Mouse (Mus musculus): Measurements from ENCODE around the gene Spocd1. TPM values are rescaled to one million over a fixed set of nuclear protein-coding genes. Genes with fewer than 3 reads are reported as not detected.

Gene Spocd1
- total RNA-seq, 1 experiment: 0.13 TPM

DNA sequence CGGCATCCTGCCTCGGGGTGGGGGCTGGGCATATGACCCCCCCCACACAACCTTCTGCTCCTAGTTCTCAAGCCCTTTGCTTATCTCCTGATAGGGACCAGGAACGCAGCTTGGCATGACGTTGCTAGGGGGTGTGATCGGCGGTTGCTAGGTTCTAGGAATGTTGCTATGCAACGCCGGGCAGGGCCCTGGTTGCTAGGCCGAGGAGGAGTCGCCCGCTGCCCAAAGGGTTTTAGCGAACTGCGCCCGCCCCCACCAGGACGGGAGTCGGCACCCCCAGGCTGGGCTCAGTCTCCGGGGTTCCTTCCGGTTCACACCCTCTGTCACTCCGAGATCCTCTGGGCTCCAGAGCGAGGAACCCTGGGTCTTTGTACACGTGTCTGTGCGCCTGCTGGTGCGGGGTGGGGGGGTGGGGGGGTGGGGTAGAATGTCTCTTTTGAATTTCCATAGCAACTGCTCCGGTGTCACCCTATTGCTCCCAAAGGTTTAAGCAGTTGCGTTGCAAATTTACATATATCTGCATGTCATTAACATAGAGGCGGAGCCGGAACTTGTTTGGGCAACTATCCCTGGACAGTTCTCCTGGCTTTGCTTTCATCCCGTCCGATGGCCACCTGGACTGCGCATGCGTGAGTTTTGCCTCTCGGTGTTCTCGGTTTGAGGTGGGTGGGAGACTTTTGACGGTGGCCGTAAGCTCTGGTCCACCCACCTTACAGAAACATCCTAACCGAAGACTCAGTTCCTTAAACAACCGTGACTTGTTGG, 31.3 kb downstream of the Spocd1 start:
- H3K4me1 ChIP-seq (ENCODE audit: control insufficient read depth in 2 of 2, insufficient read depth in 2 of 2, low read length in 2 of 2, poor library complexity in 1 of 2): peaks cover 2 to 16% of the 10 kb centered on the region in 2 experiments; a peak in 3 of 4 replicates
- no peak overlapping the region; the same call in 1 of the 2 replicates for H3K27ac ChIP-seq (ENCODE audit: insufficient read depth, low read depth, low read length, poor library complexity, severe bottlenecking)
- peak overlapping the region; percentile 28; the same call in 1 of the 2 replicates for H3K9ac ChIP-seq (ENCODE audit: insufficient read depth, low read depth, low read length, poor library complexity, severe bottlenecking)
- in situ Hi-C loops (cut with MboI; ENCODE audit: low sequenced_read_pairs in 2 of 2, unreplicated experiment in 2 of 2): no loop called here
- peak overlapping the region; percentile 59 to 73 for H3K4me3 ChIP-seq (ENCODE audit: insufficient read depth in 1 of 2, low read depth in 1 of 2, low read length in 2 of 2, poor library complexity in 1 of 2, severe bottlenecking in 1 of 2)
- no peaks in the 10 kb centered on the region for H3K9me3 ChIP-seq (ENCODE audit: control insufficient read depth, insufficient read depth, low read depth, low read length)
- peak; percentile 71 for DNase-seq (ENCODE audit: low read depth, low spot score)
- no peaks in the 10 kb centered on the region for H3K36me3 ChIP-seq (ENCODE audit: control insufficient read depth, insufficient read depth, low read length, poor library complexity, severe bottlenecking)
- no peak for TF ChIP-seq HCFC1 (IDR thresholded peaks at IDR 0.05; ENCODE audit: borderline replicate concordance, insufficient read depth, low read length)
- TF ChIP-seq CHD2 (IDR thresholded peaks at IDR 0.05; ENCODE audit: low read depth, low read length): no peak
- TF ChIP-seq ZC3H11A (IDR thresholded peaks at IDR 0.05; ENCODE audit: borderline replicate concordance, low read depth, low read length): no peak
- no peak for TF ChIP-seq MAFK (IDR thresholded peaks at IDR 0.05; ENCODE audit: insufficient read depth, low read depth, low read length)
- TF ChIP-seq ZNF384 (IDR thresholded peaks at IDR 0.05; ENCODE audit: low read depth, low read length): no peak

DNA sequence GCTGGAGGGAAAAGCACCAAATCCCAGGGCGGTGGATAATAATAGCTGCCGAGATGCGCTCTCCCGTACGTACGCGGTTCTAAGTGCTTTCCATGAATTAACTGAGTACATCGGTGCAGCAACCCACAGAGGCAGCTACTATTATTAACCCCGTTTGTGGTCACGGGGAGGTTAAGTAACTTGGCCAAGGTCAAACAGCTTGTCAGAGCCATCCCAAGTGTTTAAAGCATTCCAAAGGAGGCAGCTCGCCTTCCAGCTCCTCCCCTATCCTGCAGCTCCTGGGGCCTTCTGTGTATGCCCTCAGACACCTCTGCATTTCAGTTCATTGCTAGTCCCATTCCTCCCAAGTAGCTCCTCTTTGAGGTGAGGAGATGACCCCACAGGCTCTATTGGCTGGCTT, 36.2 kb downstream of the Spocd1 start:
- in situ Hi-C loops (cut with MboI; ENCODE audit: low sequenced_read_pairs in 2 of 2, unreplicated experiment in 2 of 2): no loop called here
- no peak for DNase-seq (ENCODE audit: low read depth, low spot score)
- Histone ChIP-seq H3K9ac (ENCODE audit: insufficient read depth, low read depth, low read length, poor library complexity, severe bottlenecking) (no peak overlapping the region), H3K27ac (ENCODE audit: insufficient read depth, low read depth, low read length, poor library complexity, severe bottlenecking) (no peak overlapping the region), H3K4me3 (ENCODE audit: insufficient read depth in 1 of 2, low read depth in 1 of 2, low read length in 2 of 2, poor library complexity in 1 of 2, severe bottlenecking in 1 of 2) (no peak overlapping the region), H3K4me1 (ENCODE audit: control insufficient read depth in 2 of 2, insufficient read depth in 2 of 2, low read length in 2 of 2, poor library complexity in 1 of 2) (peaks cover 11 to 36% of the 10 kb centered on the region in 2 experiments), H3K36me3 (ENCODE audit: control insufficient read depth, insufficient read depth, low read length, poor library complexity, severe bottlenecking) (no peaks in the 10 kb centered on the region), H3K9me3 (ENCODE audit: control insufficient read depth, insufficient read depth, low read depth, low read length) (no peaks in the 10 kb centered on the region)
- TF ChIP-seq ZC3H11A (IDR thresholded peaks at IDR 0.05; ENCODE audit: borderline replicate concordance, low read depth, low read length): no peak
- TF ChIP-seq CHD2 (IDR thresholded peaks at IDR 0.05; ENCODE audit: low read depth, low read length): no peak
- TF ChIP-seq MAFK (IDR thresholded peaks at IDR 0.05; ENCODE audit: insufficient read depth, low read depth, low read length): no peak
- no peak for TF ChIP-seq HCFC1 (IDR thresholded peaks at IDR 0.05; ENCODE audit: borderline replicate concordance, insufficient read depth, low read length)
- no peak for TF ChIP-seq ZNF384 (IDR thresholded peaks at IDR 0.05; ENCODE audit: low read depth, low read length)

DNA sequence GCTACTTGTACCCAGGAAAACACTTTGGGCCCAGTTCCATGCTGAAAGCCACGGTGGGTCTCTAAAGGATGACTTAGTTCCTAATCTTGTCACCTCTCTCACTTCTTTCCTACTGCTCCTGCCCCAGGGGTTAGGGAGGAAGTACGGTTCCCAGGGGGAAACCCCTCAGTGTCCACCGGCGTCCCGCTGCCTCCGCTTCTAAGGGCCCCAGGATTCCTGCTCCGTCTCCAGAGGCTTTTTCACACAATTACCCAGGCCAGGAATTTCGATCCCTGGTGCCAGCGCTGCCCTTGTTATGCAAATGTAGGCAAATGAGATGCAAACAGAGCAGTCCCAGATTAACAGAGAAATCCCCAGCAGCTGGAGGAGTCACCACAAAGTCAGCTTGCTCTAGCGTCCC, 37.2 kb downstream of the Spocd1 start:
- H3K9ac ChIP-seq (ENCODE audit: insufficient read depth, low read depth, low read length, poor library complexity, severe bottlenecking): no peak overlapping the region
- peaks cover 15 to 38% of the 10 kb centered on the region in 2 experiments for H3K4me1 ChIP-seq (ENCODE audit: control insufficient read depth in 2 of 2, insufficient read depth in 2 of 2, low read length in 2 of 2, poor library complexity in 1 of 2)
- no peaks in the 10 kb centered on the region for H3K36me3 ChIP-seq (ENCODE audit: control insufficient read depth, insufficient read depth, low read length, poor library complexity, severe bottlenecking)
- DNase-seq (ENCODE audit: low read depth, low spot score): no peak
- H3K27ac ChIP-seq (ENCODE audit: insufficient read depth, low read depth, low read length, poor library complexity, severe bottlenecking): no peak overlapping the region
- in situ Hi-C loops (cut with MboI; ENCODE audit: low sequenced_read_pairs in 2 of 2, unreplicated experiment in 2 of 2): no loop called here
- no peaks in the 10 kb centered on the region for H3K9me3 ChIP-seq (ENCODE audit: control insufficient read depth, insufficient read depth, low read depth, low read length)
- no peak overlapping the region for H3K4me3 ChIP-seq (ENCODE audit: insufficient read depth in 1 of 2, low read depth in 1 of 2, low read length in 2 of 2, poor library complexity in 1 of 2, severe bottlenecking in 1 of 2)
- no peak for TF ChIP-seq MAFK (IDR thresholded peaks at IDR 0.05; ENCODE audit: insufficient read depth, low read depth, low read length)
- TF ChIP-seq ZC3H11A (IDR thresholded peaks at IDR 0.05; ENCODE audit: borderline replicate concordance, low read depth, low read length): no peak
- no peak for TF ChIP-seq HCFC1 (IDR thresholded peaks at IDR 0.05; ENCODE audit: borderline replicate concordance, insufficient read depth, low read length)
- TF ChIP-seq ZNF384 (IDR thresholded peaks at IDR 0.05; ENCODE audit: low read depth, low read length): no peak
- TF ChIP-seq CHD2 (IDR thresholded peaks at IDR 0.05; ENCODE audit: low read depth, low read length): no peak

DNA sequence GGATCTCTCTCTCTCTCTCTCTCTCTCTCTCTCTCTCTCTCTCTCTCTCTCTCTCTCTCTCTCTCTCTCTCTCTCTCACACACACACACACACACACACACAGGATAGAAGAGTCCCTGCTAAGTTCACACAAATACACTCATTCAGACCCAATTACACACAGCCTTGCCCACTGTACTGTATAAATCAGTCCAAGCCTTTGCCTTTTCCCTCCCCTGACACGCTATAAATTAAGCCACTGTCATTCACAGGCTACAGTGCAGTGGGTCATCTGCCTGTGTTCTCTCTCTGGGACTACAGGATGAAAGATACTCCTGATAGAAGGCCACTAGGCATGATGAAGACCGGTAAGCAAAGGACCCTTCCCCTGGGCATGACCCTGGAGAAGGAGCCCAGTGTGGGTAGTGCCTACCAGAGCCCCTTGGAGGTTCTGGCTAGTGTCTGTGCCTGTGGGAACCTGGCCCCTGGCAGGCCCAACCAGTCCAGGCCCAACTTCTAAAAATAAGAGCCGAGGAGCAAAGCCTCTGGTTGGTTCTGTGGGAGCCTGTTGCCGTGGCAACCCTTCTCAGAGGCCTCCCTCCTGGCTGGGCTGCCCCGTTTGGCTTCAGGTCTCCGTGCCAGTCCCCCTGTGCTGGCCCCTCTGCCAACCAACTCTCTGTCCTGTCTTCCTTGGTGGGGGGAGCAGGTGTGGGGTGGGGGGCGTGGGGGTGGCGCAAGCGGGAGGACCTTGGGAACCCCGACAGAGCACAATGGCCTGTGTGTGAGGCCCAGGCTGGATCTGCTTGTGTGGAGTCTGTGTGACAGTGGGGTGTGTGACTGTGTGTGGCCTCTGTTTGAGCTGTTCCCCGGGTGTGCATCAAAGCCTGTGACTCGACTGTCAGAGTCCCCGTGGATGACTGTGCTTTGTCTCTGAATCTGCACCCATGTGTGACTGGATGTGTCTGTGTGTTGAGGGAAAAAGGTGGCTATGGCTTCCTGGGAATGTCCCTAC, 38.3 kb downstream of the Spocd1 start:
- Histone ChIP-seq H3K4me3 (ENCODE audit: insufficient read depth in 1 of 2, low read depth in 1 of 2, low read length in 2 of 2, poor library complexity in 1 of 2, severe bottlenecking in 1 of 2) (no peak overlapping the region), H3K27ac (ENCODE audit: insufficient read depth, low read depth, low read length, poor library complexity, severe bottlenecking) (no peak overlapping the region), H3K9me3 (ENCODE audit: control insufficient read depth, insufficient read depth, low read depth, low read length) (no peaks in the 10 kb centered on the region), H3K36me3 (ENCODE audit: control insufficient read depth, insufficient read depth, low read length, poor library complexity, severe bottlenecking) (no peaks in the 10 kb centered on the region), H3K4me1 (ENCODE audit: control insufficient read depth in 2 of 2, insufficient read depth in 2 of 2, low read length in 2 of 2, poor library complexity in 1 of 2) (peaks cover 13 to 38% of the 10 kb centered on the region in 2 experiments), H3K9ac (ENCODE audit: insufficient read depth, low read depth, low read length, poor library complexity, severe bottlenecking) (no peak overlapping the region)
- in situ Hi-C loops (cut with MboI; ENCODE audit: low sequenced_read_pairs in 2 of 2, unreplicated experiment in 2 of 2): no loop called here
- DNase-seq (ENCODE audit: low read depth, low spot score): no peak
- TF ChIP-seq ZNF384 (IDR thresholded peaks at IDR 0.05; ENCODE audit: low read depth, low read length) (no peak), MAFK (IDR thresholded peaks at IDR 0.05; ENCODE audit: insufficient read depth, low read depth, low read length) (no peak)
